Mouse (Mus musculus) adrenal gland, postnatal 4 days (tissue): ENCODE results near the gene Coro6. TPM values are rescaled to one million over a fixed set of nuclear protein-coding genes. Genes with fewer than 3 reads are reported as not detected.

Experiments used
- DNase-seq, 2 experiments: peaks; one replicate each; pipeline ENCODE4 v3.0.0; 2021 to 2022; ENCODE audit warnings: low spot score in 2 of 2, mixed read lengths in 2 of 2
- total RNA-seq, 2 experiments: library from RNA; stranded (reverse); gene quantifications; 2 replicates each; pipeline ENCODE4 v1.2.3; 2021

Coro6 gene
- total RNA-seq, 2 experiments from 2014 or later, result 3.8 to 6.0 TPM

DNA sequence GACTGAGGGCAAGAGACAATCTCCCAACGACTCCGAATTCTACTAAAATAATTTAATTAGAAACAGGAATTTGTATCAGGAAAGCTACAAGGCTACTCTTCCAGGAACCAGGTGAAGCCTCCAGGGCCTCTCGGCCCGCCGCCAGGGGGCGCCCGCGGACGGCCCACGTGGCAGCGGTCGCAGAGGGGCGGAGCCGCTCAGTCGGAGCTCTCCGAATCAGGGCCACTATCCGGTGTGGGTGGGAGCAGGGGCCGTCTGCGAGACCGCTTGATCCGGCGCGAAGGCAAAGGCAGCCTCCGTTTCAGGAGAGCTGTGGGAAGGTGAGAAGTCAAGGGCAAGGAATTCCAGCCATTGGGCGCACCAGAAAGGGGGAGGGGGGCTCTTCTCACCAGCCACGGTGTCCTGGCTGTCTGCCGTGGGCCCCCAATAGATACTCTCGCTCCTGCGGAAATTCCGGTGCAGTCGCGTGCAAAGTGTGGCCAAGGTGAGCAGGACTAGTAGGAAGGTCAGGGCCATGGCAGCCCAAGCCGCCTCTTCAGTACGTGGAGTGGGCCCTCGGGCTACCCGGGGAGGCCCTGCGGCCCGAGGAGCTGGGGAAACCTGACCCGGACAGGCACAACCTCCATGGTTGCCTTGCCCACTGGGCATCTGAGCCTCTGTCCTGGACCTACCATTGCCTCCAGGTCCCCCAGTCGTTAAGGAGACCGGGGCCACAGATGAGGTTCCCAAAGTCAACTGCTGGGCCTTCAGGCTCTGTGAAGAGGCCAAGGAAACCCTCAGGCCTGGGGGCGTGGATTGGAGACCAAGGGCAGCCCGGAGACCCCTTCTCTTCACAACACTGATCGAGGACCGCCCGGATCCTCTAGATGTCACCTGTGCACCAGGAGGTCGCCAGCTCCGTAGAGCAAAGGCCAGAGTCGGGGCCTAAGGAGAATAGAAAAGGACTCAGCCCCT, 46.1 kb downstream of the Coro6 start:
- peak; percentile 78 to 85 for DNase-seq

DNA sequence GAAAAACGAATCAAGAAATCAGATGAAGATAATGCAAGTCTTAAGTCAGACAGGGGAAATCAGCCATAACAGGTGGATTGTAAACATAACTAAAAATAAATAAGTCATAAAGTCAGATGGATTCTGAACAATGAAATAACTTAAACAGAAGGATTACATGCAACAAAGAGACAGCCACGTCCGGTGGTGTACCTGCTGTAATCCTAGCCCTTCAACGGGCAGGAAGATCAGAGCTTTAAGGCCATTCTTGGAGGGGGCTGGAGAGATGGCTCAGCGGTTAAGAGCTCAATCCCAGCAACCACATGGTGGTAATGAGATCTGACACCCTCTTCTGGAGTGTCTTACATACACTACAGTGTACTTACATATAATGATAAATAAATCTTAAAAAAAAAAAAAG, 49.1 kb downstream of the Coro6 start:
- DNase-seq, result no peak

DNA sequence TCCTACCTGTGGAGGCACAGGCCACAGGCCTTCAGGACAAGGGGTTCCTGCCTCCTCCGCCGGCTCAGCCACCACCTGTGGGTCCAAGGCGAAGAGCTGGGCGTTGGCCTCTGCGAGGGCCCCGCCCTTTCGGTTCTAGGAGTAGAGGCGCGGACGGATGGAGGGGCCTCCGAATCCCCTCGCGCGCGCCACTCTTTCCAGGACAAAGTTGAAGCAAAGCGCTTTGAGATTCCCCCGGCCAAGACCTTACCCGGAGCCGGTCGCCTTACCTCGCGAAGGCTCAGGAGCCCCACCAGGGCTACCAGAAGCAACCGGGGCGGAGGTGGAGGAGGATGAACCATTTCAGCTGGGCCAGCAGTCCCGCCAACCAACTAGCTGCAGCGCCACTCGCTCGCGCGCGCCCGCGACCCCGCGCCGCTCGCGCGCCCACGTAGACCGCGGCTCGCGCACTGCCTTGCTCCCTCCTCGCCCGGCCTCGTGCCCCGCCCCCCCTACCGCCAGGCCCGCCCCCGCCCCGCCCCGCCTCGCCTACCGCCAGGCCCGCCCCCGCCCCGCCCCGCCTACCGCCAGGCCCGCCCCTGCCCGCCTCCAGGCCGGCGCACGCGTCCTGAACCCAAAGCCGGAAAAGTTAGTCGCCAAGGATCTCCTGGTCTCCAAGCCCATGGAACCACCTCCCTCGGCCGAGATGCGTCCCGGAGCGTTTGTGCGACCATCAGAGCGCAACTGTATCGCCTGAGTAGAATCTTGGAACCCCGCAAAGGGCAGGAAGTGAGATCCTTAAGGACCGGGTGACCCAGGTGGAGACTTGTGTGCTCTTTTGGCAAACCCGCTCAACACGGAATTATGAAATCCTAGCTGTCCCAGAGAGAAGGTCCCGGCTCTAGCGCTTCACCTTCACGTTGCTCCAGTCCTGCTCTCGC, 50.9 kb downstream of the Coro6 start:
- DNase-seq, result peak; percentile 65 to 70

DNA sequence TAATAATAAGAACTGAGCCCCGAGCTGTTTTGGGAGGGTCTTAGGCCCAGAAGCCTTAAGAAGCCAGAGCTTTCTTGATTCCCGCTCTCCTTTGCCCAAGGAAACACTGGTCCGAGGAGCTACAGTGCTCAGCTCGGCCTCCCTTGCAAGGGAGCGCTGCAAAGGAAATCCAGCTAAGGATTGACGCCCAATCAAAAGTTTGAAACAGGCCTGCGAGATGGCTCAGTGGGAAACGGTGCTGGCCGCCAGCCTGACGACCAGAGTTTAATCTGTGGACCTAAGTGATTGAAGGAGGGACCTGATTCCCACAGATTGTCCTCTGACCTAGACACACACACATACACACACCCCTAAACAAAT, 51.6 kb downstream of the Coro6 start:
- DNase-seq, result no peak

DNA sequence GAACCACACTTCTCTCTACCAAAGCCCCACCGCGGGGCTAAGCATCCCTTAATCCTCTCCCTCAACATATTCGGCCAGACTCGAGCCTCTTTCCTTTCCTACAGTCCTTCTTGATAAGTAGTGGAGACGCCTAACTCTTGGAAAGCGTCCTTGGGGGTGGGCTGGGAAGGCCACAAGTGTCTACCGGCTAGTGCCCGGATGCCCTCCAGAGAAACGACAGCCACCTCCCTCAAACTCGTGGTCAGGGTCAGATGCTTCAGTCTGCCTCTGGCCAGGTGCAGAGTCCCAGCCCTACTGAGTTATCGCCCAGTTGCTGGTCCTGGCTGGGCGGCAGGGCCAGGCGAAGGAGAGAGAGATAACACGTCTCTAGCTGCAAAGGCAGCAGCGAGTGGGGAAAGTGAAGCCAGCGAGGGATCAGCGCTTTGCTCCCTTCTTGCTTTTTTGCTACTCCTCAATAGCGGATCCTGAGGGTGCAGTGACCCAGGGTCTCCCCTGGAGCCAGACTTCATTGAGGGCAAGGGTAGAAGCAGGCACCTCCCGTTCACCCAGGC, 52.1 kb downstream of the Coro6 start:
- DNase-seq, result no peak

DNA sequence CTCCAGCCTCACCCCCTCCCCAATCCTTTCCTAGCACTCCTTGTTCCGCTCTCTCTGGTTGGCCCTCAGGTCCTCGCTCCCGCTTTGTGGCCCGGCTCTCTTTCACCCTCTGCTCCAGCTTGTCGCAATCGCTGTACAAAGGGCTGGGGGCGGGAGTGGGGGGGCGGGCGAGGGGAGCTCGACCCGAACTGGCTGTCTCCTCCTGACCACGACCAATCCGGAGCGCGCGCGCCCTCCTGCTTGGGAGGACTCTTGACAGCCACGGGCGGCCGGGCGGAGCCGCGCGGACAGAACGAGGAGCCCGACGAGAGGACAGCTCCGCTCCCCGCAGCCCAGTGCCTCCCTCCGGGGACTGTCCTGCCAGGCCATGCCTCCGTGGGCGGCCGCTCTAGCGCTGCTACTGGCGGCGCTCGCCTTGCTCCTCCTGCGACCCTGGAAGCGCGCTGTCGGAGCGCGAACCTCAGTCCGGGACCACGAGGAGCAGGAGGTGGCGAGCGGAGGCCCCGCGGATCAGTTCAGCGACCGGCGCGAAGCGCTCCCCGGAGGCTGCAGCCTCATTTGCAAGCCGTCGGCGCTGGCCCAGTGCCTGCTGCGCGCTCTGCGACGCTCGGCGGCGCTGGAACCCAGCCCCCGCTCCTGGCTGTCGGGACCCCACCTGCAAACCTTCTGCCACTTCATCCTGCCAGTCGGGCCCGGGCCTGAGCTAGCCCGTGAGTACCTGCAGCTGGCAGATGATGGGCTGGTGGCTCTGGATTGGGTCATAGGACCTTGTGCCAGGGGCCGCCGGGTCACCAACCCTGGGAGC, 52.8 kb downstream of the Coro6 start, which contains the start of gene Abhd15:
TSS of gene Abhd15 (plus strand) at position 290 of the 805 bp plus-strand sequence.
- DNase-seq, result peak; percentile 67 to 77

DNA sequence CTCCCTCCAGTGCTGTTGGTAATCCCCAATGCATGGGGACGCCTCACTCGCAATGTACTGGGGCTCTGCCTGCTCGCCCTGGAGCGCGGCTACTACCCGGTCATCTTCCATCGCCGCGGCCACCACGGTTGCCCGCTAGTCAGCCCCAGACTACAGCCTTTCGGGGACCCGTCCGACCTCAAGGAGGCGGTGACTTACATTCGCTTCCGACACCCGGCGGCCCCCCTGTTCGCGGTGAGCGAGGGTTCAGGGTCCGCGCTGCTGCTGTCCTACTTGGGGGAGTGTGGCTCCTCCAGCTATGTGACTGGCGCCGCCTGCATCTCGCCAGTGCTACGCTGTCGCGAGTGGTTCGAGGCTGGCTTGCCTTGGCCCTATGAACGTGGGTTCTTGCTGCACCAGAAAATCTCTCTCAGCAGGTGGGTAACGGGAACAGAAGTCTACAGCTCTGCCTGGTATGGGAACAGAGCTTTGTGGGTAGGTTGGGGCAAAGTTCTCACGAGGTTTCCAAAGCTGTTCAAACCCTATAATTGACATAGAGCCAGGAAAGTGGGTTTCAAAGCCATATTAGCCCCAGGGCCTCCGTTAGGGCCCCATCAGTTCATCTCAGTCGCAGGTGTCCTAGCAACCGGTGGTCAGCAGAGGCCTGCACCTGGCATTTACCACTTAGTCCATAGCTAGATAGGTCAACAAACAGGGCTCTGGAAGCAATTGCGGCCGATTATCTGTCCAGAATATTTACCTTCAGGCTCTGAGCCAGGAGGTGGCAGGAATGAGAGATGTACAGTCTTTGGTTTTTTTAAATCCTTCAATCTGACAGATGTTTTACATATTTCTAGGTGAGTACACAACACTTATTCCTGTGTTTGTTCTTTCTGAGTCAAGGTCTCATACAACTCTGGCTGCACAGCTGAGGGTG, 53.7 kb downstream of the Coro6 start, which contains the start of gene Trp53i13:
TSS of gene Trp53i13 (minus strand) at position 344 of the 916 bp plus-strand sequence.
- DNase-seq, result no peak

DNA sequence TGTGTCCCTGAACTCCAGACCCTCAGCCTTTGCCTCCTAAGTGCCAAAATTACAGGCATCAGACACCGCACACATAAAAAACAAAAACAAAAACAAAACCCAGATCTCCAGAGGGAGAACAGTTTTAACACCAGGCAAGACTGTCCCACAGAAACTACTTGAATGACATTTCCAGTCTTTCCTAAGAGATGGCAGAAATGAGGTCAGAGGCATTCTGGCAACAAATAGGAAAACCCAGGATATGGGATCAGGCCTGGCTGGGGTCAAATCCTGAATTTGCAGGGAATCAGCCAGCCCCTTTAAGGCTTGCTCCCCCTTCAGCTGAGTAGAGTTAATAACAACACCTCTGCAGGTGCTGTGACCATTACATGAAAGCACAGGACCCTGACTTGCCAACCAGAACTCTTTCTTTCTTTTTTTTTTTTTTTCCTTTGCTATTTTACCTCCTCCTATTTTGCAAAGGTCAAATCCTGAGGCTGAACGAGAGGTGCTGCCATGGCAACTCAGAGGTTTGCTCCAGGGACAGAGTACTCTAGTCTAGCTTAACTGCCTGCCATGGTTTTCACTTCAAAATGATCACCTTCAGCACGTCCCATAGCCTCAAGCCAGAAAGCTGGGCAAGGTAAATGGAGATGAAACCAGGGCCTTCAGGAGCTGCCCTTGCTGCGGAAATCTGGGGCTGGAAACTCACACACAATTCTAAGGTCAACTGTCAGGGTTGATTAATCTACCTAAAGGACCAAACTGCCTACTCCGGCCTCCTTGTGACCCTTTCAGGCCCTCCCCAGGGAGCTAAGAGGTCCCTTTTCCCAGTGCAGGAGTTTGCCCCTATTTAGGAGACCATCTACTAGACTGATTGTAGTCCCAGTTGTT, 54.6 kb downstream of the Coro6 start:
- DNase-seq, result no peak

DNA sequence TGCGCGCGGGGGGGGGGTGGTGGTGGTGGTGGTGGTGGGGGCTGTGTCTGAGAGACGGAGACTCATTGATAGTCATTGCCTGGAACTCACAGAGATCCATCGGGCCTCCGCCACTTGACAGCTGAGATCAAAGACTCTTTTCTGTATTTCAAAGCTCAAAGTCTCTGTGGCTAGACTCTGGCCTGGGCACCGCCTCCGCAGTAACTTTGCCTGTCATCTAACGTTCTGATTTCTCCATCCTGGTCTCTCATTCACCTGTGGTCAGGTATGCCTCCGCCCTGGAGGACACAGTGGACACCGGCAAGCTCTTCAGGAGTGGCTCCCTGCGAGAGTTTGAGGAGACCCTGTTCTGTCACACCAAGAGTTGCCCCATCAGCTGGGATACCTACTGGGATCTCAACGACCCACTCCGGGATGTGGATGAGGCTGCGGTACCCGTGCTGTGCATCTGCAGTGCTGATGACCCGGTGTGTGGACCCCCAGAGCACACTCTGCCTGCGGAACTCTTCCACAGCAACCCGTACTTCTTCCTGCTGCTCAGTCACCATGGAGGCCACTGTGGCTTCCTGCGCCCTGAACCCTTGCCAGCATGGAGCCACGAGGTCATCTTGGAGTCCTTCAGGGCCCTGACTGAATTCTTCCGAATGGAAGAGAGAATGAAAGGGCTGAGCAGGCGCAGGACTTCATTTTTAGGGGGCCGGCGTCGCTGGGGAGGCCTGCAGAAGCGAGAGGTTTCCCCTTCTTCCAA, 56.0 kb downstream of the Coro6 start:
- DNase-seq, result no peak

DNA sequence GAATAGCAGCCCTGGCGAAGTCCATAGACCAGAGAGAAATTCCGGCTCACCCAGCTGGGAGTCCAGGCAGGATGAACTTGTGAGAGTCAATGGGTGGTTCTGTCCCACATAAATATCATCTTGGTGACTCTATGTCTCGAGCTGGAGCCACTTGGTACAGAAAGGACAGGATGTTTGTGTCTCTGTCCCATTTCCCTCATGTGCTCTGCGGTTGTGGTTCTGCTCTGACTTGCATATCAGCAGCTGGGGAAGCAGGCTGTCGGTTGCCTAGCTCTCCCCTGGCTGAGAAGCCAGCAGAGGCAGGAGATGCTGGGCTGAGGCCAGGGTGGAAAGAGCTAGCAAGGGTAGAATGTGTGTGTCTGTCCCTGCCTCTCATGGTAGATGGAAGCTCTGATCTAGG, 56.8 kb downstream of the Coro6 start, which contains the start of gene Gm10392:
TSS of gene Gm10392 (minus strand) at position 156 of the 400 bp plus-strand sequence.
- DNase-seq, result no peak

Other genes starting within 250 kb of the Coro6 start
- 10 to 100 TPM; 21.8 to 22.1 TPM for gene Ssh2, start 246.1 kb upstream of the Coro6 start, total RNA-seq
- gene Ankrd13b, start 27.3 kb downstream of the Coro6 start, total RNA-seq, result 10 to 100 TPM; 16.3 to 21.8 TPM
- 10 to 100 TPM; 79.8 to 87.9 TPM for gene Git1, start 31.2 kb downstream of the Coro6 start, total RNA-seq
- 10 to 100 TPM; 12.4 to 17.0 TPM for gene Abhd15, start 52.7 kb downstream of the Coro6 start, total RNA-seq
- 10 to 100 TPM; 17.5 to 19.1 TPM for gene Trp53i13, start 53.6 kb downstream of the Coro6 start, total RNA-seq
- gene Gm10392, start 56.8 kb downstream of the Coro6 start, total RNA-seq, result not detected
- gene Taok1, start 145.4 kb downstream of the Coro6 start, total RNA-seq, result 10 to 100 TPM; 56.7 to 59.7 TPM
- 10 to 100 TPM; 87.2 to 91.6 TPM for gene Nufip2, start 223.7 kb downstream of the Coro6 start, total RNA-seq